Mouse (Mus musculus): ENCODE measurements around the gene Olfr894.

Olfr894 gene

DNA sequence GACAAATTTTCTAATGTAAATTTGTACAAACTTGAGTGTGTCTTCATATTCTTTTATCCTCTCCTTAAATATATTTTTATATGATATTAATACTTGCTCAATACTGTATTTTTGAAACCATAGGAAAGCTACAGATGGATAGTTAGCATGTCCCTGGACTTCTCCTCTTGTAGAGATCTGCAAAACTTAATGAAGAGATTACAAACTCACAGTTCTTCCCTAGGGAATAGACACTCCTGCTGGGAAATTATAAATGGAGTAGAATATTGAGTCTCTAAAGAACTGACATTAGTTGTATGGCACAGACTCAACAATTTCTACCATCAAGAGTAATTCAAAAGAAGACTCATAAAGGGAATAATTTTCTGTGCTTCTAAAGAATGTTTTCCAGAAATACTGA is at the start of gene Olfr894:
Gene Olfr894 (plus strand): TSS at position 301 of the 400 bp plus-strand sequence.
- no peak for TF ChIP-seq GATA4 (IDR thresholded peaks at IDR 0.05; ENCODE audit: insufficient replicate concordance, low read length)

DNA sequence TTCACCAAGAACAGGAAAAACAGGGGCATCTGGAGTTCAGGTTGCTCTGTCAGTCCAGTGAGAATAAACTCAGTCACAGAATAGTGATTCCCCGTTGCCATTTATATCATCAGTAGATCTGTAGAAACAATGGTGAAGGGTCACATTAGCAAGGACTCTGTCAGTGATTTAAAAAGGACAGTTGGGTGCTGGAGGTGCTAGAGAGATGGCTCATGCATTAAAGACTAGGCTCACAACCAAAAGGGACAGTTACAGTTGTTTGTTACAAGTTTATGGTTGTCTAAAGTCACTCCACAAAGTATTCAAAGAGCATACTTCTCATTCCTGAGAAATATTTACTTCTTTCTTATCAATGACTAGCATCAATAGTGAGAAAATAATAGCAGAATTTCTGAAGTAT is 37.1 kb upstream of the Olfr894 start, which contains the start of gene Olfr891:
Gene Olfr891 (minus strand): TSS at position 101 of the 400 bp plus-strand sequence.
- TF ChIP-seq GATA4 (IDR thresholded peaks at IDR 0.05; ENCODE audit: insufficient replicate concordance, low read length): no peak

DNA sequence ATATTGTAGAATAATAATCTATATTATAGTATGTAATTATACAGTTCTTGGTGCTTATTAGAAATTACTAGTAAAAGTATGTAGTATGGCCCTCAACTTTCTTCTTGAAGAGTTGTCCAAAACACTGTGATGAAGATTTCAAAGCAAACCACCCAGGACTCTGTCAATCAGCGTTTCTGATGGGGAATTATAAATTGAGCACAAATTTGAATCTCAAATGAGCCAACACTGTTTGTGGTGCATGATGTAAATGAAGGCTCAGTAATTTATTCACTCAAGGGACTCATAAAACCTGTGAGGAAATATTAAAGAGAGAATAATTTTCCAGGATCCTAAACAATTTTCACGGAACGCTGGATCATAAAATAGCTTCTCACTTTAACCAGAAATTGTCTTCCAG is 9.8 kb upstream of the Olfr894 start, which contains the start of gene Olfr893:
Gene Olfr893 (plus strand): TSS at position 301 of the 400 bp plus-strand sequence.
- TF ChIP-seq GATA4 (IDR thresholded peaks at IDR 0.05; ENCODE audit: insufficient replicate concordance, low read length): no peak

DNA sequence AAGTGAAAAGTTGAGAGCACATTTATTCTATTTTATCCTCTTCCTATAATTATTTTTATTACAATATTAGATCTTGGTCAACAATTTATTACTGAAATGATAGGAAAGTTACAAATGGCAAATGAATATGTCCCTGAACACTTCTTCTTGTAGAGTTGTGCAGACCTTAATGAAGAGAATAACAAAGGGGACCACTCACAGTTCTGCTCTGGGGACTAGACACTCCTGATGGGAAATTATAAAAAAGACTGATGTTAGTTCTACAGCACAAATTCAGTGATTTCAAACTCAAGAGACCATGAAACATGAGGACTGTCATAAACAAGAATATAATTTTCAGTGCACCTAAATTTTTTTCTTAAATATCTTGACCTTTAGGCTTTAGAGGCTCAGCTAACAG is 34.6 kb downstream of the Olfr894 start, which contains the start of gene Olfr143:
Gene Olfr143 (plus strand): TSS at position 301 of the 400 bp plus-strand sequence.
- TF ChIP-seq GATA4 (IDR thresholded peaks at IDR 0.05; ENCODE audit: insufficient replicate concordance, low read length): no peak

DNA sequence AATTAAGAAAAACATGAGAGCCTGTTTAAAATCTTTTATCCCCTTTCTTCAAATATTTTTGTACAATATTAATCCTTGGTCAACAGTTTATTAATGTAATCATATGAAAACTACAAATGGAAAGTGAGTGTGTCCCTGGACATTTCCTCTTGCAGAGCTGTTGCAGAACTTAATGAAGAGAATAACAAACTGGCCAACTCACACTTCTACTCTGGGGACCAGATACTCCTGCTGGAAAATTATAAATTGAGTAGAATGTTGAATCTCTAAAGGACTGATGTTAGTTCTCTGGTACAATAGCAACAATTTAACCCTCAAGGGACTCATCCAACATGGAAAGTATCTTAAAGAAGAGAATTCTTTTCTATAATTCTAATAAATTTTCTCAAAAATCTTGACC is 49.7 kb downstream of the Olfr894 start, which contains the start of gene Olfr895:
Gene Olfr895 (plus strand): TSS at position 301 of the 400 bp plus-strand sequence.
- TF ChIP-seq GATA4 (IDR thresholded peaks at IDR 0.05; ENCODE audit: insufficient replicate concordance, low read length): no peak

Measured in liver, adult (tissue).